Mouse (Mus musculus): ENCODE measurements around the gene Ptger2.

- TF ChIP-seq RCOR1 (IDR thresholded peaks at IDR 0.05; ENCODE audit: low read depth, low read length): no peak
- TF ChIP-seq NRF1 (IDR thresholded peaks at IDR 0.05; ENCODE audit: insufficient read depth, low read depth, low read length, poor library complexity, severe bottlenecking): no peak
- no peak for TF ChIP-seq MXI1 (IDR thresholded peaks at IDR 0.05; ENCODE audit: low read depth, low read length)
- no peak for TF ChIP-seq ZMIZ1 (IDR thresholded peaks at IDR 0.05; ENCODE audit: low read depth, low read length)
- TF ChIP-seq MYB (IDR thresholded peaks at IDR 0.05; ENCODE audit: low read depth, low read length): no peak
- no peak for TF ChIP-seq CTCF (IDR thresholded peaks at IDR 0.05 in 2 of 3, conservative IDR thresholded peaks at IDR 0.05 in 1 of 3; ENCODE audit: control insufficient read depth in 1 of 3, insufficient read depth in 1 of 3, low read depth in 2 of 3, low read length in 3 of 3, poor library complexity in 1 of 3, severe bottlenecking in 1 of 3)
Measured at GRCm38 (mm10) chr14:44988456-44989016, 541 bp downstream of the Ptger2 start.

All from MEL (cell line).